Mouse (Mus musculus) liver, embryonic 12.5 days (tissue): ENCODE data around the gene Tmem164. TPM values are rescaled to one million over a fixed set of nuclear protein-coding genes. Genes with fewer than 3 reads are reported as not detected.

Source experiments
- ATAC-seq: fragments of 200-750 bp; cut with Nextera tagmentation; 2 replicates; pipeline ENCODE4 v1.8.0; 2017; ENCODE audit warnings: moderate number of reproducible peaks, mild to moderate bottlenecking, moderate library complexity
- H3K27ac ChIP-seq: fragments of 300-500 bp; sonication (generic); 2 replicates; pipeline ENCODE4 v1.5.1; 2016; ENCODE audit warnings: mild to moderate bottlenecking
- H3K27me3 ChIP-seq: fragments of 300-500 bp; sonication (generic); replicated peaks from 2 replicates; pipeline ENCODE4 v1.6.1; 2016; ENCODE audit warnings: mild to moderate bottlenecking, moderate library complexity
- H3K36me3 ChIP-seq: fragments of 300-500 bp; sonication (generic); 2 replicates; pipeline ENCODE4 v1.6.1; 2016; ENCODE audit warnings: mild to moderate bottlenecking, moderate library complexity
- H3K4me1 ChIP-seq: fragments of 300-500 bp; sonication (generic); 2 replicates; pipeline ENCODE4 v1.6.1; 2016
- H3K4me2 ChIP-seq: fragments of 300-500 bp; sonication (generic); 2 replicates; pipeline ENCODE4 v1.6.1; 2016; ENCODE audit warnings: mild to moderate bottlenecking, moderate library complexity
- H3K4me3 ChIP-seq: fragments of 300-500 bp; sonication (generic); 2 replicates; pipeline ENCODE4 v1.5.1; 2016; ENCODE audit warnings: mild to moderate bottlenecking, moderate library complexity
- H3K9ac ChIP-seq: fragments of 300-500 bp; sonication (generic); 2 replicates; pipeline ENCODE4 v1.6.1; 2016; ENCODE audit warnings: mild to moderate bottlenecking, moderate library complexity
- H3K9me3 ChIP-seq: fragments of 300-500 bp; sonication (generic); replicated peaks from 2 replicates; pipeline ENCODE4 v1.6.1; 2016; ENCODE audit warnings: mild to moderate bottlenecking, moderate library complexity
- WGBS: fragments of 180-500 bp; shearing (Covaris S2); methylation state at CpG from one replicate; pipeline ENCODE4 v1.1.7; 2016; ENCODE audit not compliant: insufficient replicate concordance; 5-methylcytosine and 5-hydroxymethylcytosine counted together
- polyA plus RNA-seq: library from polyadenylated mRNA; unstranded; fragments of >200 nt; fragmentation: Nextera tagmentation; extraction: Ambion mirVana; gene quantifications from 2 replicates; pipeline ENCODE4 v1.2.1, GENCODE M21; 2016

Gene Tmem164
- polyA plus RNA-seq, 1 experiment from 2014 or later = 41.8 TPM

DNA sequence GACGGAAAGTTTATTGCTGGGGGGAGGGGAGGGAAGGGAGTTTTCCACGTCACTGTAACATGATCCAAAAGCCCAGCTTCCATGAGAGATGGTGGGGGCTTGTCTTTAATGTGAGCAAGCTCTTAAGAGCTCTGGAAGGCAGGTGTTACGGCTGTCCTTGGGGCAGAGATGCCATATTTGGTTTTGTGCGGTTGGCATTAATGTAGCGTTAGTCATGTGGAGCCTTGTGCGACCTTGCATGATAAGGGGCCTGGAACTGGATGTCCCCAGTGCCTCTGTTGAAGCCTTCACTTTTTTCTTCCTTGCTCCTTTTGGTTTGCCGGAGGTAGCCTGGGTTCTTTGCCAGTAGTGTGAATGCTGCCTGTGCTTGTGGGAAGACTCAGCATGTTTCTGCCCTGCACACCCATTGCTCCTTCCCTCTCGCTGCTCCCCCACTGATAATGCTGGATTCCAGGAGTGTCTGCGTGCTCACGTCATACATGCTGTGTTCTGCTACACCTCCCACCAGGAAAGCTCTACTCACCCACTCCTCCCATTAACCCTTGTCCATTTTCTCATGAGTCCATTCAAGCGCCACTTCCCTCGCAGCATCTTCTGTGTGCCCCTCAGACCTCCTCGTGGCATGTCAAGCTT is 152.1 kb downstream of the Tmem164 start:
- Histone ChIP-seq H3K9me3 (no peaks in the 10 kb centered on the region), H3K36me3 (peaks cover 36% of the 10 kb centered on the region), H3K27me3 (no peaks in the 10 kb centered on the region), H3K4me2 (no peak overlapping the region), H3K27ac (no peak overlapping the region), H3K4me1 (peaks cover 20% of the 10 kb centered on the region), H3K9ac (no peak overlapping the region), H3K4me3 (no peak overlapping the region)
- 81% methylated on average over 13 of the region's 13 CpGs for WGBS
- no peak for ATAC-seq

DNA sequence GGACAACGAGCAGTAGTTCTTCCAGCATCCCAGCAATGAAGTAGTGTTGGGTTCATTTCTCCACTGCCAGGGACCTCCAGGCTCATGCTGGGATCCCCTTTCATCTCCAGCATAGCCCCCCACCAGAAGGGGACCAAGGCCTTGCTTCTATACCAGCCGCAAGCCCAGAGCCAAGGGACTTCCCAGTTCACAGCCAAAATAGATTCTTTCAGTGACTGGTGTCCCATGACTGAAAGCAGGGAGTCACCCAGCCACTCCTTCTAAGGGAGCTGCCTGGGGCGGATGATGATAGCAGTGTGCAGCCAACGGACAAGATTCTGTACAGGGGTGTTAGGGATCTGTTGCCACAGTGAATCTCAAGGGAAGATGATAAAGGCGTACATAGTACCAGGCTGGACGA is 153.6 kb downstream of the Tmem164 start:
- WGBS = 82% methylated on average over 6 of the region's 6 CpGs

DNA sequence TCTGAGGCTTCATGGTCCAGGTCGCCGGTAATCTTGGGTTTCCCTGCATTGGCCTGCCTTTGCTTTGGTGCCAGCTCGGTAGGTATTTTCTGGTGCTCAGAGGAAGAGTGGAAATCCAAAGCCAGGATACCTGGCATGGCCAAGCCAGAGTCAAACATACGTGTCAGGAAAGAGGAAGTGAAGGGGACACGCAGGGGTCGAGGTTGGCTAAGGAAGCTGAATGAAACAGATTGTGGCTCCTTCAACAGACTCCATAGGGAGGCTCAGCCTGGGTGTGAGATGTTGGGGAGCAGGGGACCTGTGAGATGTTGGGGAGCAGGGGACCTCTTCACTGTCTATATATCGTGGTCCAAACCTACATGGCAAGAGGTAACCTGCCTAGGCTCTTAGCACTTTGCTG is 155.2 kb downstream of the Tmem164 start:
- H3K36me3 ChIP-seq = peaks cover 41% of the 10 kb centered on the region
- no peak overlapping the region for H3K4me3 ChIP-seq
- no peak overlapping the region for H3K4me2 ChIP-seq
- no peaks in the 10 kb centered on the region for H3K9me3 ChIP-seq
- no peaks in the 10 kb centered on the region for H3K27me3 ChIP-seq
- H3K4me1 ChIP-seq = no peaks in the 10 kb centered on the region
- no peak overlapping the region for H3K9ac ChIP-seq
- WGBS = 77% methylated on average over 7 of the region's 7 CpGs
- no peak for ATAC-seq
- H3K27ac ChIP-seq = no peak overlapping the region

More for the DNA sequence above, 153.6 kb downstream of the Tmem164 start:
- ATAC-seq = no peak
- Histone ChIP-seq H3K36me3 (peaks cover 36% of the 10 kb centered on the region), H3K9ac (no peak overlapping the region), H3K9me3 (no peaks in the 10 kb centered on the region), H3K4me1 (peaks cover 7% of the 10 kb centered on the region; the same call in 1 of the 2 replicates), H3K4me3 (no peak overlapping the region), H3K4me2 (no peak overlapping the region), H3K27me3 (no peaks in the 10 kb centered on the region), H3K27ac (no peak overlapping the region)

DNA sequence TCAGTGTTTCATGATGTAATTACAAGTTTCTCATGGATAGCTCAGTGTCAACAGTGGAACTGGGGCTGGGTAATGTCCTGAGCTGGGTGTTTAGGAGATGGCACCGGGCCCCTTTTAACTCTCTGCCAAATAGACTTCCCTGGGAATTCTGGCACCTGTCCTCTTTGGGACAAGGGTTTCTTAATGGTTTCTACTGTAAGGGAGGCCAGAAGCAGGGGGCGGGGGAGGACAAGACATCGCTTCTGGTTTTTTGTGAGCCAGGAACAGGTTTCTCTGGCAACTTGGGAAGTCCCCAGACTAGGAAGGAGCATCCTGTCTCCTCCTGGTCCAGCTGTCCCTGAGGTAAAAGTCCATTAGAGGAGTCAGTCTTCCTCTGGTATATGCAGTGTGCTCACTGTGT is 156.1 kb downstream of the Tmem164 start:
- no peaks in the 10 kb centered on the region for H3K4me1 ChIP-seq
- no peak overlapping the region for H3K4me3 ChIP-seq
- H3K9me3 ChIP-seq = no peaks in the 10 kb centered on the region
- H3K9ac ChIP-seq = no peak overlapping the region
- H3K36me3 ChIP-seq = peaks cover 45% of the 10 kb centered on the region
- H3K4me2 ChIP-seq = no peak overlapping the region
- WGBS = 88% methylated on average over 3 of the region's 3 CpGs
- no peak for ATAC-seq
- H3K27me3 ChIP-seq = no peaks in the 10 kb centered on the region
- H3K27ac ChIP-seq = no peak overlapping the region

DNA sequence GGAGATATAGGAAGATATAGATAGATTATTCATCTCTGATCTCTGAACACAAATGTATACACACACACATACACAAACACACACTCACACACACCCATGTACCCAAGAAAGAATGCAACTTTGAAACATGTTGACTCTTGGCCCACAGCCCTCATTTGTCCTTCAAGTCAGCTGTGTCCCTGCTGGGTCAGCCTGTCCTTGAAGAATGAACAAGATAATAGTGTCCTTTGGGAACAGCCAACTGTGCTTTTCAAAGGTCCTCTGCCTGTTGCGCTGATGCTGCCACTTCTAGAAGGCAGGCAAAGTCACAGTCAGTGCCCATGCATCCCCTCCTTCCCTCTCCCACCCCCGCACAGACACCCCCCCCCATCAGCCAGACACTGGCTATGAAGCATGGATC is 157.6 kb downstream of the Tmem164 start:
- no peak overlapping the region for H3K4me3 ChIP-seq

DNA sequence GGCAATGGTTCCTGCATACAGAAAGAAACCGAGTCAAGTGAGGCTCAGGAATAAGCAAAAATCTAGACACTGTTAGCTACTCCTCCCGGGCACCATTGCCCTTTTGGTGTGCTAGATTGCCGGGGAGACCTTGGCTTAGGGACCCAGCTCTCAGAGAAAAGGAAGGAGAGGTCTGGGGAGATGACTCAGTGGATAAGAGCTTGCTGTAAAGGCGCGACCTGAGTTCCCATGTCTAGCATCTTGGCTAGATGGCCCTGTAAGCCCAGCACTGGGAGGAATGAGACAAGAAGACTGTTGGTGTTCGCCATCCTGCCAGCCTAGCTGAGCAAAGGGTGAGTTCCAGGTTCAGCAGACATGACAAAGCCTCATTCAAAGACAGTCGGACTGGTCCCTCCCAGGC is 158.2 kb downstream of the Tmem164 start:
- H3K9me3 ChIP-seq = no peaks in the 10 kb centered on the region
- H3K36me3 ChIP-seq = peaks cover 30% of the 10 kb centered on the region
- H3K4me1 ChIP-seq = no peaks in the 10 kb centered on the region
- no peak overlapping the region for H3K27ac ChIP-seq
- no peak overlapping the region for H3K4me3 ChIP-seq
- H3K9ac ChIP-seq = no peak overlapping the region
- 74% methylated on average over 7 of the region's 7 CpGs for WGBS
- H3K4me2 ChIP-seq = no peak overlapping the region
- ATAC-seq = no peak
- H3K27me3 ChIP-seq = no peaks in the 10 kb centered on the region

More for the DNA sequence above, 157.6 kb downstream of the Tmem164 start:
- WGBS = 70% methylated on average over 2 of the region's 2 CpGs
- Histone ChIP-seq H3K36me3 (peaks cover 36% of the 10 kb centered on the region), H3K27ac (no peak overlapping the region), H3K4me1 (no peaks in the 10 kb centered on the region), H3K4me2 (no peak overlapping the region), H3K9me3 (no peaks in the 10 kb centered on the region), H3K27me3 (no peaks in the 10 kb centered on the region), H3K9ac (no peak overlapping the region)
- no peak for ATAC-seq

DNA sequence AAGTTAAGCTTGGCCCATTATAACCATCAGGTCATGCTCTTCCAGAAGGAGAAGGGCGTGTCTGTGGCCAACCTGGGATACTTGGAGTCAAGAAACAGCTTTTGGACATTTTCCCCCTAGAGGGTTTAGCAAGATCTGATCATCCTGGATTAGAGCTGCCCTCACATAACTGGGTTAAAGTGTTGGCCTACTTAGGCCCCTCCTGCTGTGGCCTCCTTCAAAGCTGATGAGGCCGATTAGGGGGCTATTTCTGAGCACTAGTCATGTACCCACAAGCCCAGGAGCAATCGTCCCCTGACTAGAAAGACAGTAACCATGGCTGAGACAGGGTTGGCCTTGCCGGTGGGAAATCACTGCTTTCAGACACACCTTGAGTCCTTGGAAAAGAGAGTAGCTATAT is 160.7 kb downstream of the Tmem164 start:
- Histone ChIP-seq H3K27ac (no peak overlapping the region), H3K27me3 (no peaks in the 10 kb centered on the region), H3K36me3 (peaks cover 9% of the 10 kb centered on the region; the same call in 1 of the 2 replicates), H3K4me3 (no peak overlapping the region), H3K4me2 (no peak overlapping the region), H3K4me1 (no peaks in the 10 kb centered on the region), H3K9me3 (no peaks in the 10 kb centered on the region), H3K9ac (no peak overlapping the region)
- 79% methylated on average over 4 of the region's 4 CpGs for WGBS
- no peak for ATAC-seq

DNA sequence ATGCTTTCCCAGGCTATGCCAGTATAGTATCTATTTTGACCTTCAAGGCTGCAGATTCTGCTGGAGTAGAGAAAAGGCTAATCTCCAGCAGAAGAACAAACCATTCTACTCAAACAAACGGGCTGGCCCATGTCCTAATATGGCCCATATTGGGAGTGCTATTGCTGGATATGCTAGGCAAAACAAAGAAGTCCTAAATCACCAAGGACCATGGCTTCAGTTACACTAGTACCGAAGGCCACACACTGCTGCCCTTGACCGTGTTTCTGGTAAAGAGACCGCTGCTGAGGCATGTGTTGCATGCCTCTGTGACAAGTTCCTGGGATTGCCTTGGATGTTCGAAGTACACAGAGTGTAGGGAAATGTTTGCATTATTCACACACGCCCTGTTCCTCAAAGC is 165.1 kb downstream of the Tmem164 start:
- H3K27me3 ChIP-seq = no peaks in the 10 kb centered on the region
- 85% methylated on average over 6 of the region's 6 CpGs for WGBS
- ATAC-seq = no peak
- no peaks in the 10 kb centered on the region for H3K9me3 ChIP-seq
- 0 out of 2 replicates have a peak, but pooled peaks cover 5% of the 10 kb centered on the region for H3K36me3 ChIP-seq
- H3K27ac ChIP-seq = no peak overlapping the region
- H3K4me3 ChIP-seq = no peak overlapping the region
- no peaks in the 10 kb centered on the region for H3K4me1 ChIP-seq
- no peak overlapping the region for H3K4me2 ChIP-seq
- no peak overlapping the region for H3K9ac ChIP-seq

DNA sequence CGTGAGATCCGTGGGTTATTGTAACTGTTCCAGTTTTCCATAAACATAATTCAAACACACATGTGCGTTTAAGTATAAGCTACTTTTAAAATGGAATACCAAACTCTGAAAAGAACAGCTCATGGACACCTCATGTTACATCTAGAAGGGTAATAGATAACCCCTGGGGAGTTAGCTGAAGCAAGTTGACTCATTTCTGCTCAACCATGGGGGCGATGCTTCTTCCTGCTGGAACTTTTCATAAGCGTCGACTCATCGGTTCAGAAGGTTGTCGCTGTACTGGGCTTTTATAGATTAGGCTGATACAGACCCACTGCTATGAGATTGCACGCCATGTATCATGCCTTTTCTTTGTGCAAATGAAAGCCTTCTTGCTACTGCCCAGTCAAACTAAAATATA is 166.8 kb downstream of the Tmem164 start:
- 79% methylated on average over 9 of the region's 9 CpGs for WGBS
- no peak overlapping the region for H3K27ac ChIP-seq
- no peak overlapping the region for H3K9ac ChIP-seq
- no peaks in the 10 kb centered on the region for H3K9me3 ChIP-seq
- no peak overlapping the region for H3K4me2 ChIP-seq
- no peaks in the 10 kb centered on the region for H3K36me3 ChIP-seq
- no peak for ATAC-seq
- H3K4me1 ChIP-seq = no peaks in the 10 kb centered on the region
- H3K4me3 ChIP-seq = no peak overlapping the region
- no peaks in the 10 kb centered on the region for H3K27me3 ChIP-seq

DNA sequence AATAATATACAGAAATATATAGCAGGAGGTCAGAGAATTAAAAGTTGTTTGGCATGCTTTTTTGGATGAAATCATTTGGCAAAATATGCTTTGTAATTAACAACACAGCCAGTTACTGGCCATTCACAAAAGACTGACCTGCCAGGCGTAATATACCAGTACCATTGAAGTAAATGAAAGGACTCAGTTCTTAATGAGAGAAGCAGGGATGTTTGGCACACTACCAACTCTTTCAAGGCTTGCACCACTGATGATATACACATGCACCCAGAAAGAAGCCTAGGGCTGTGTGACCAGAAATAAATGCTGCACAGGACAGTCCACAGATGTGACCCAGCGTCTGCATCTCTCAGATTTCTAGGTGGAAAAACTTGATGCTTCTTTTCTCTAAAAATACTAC is 188.6 kb downstream of the Tmem164 start:
- Histone ChIP-seq H3K9ac (no peak overlapping the region), H3K36me3 (no peaks in the 10 kb centered on the region), H3K9me3 (no peaks in the 10 kb centered on the region), H3K27me3 (no peaks in the 10 kb centered on the region), H3K4me3 (no peak overlapping the region), H3K4me1 (no peaks in the 10 kb centered on the region), H3K4me2 (no peak overlapping the region), H3K27ac (no peak overlapping the region)
- ATAC-seq = no peak
- 77% methylated on average over 2 of the region's 2 CpGs for WGBS

DNA sequence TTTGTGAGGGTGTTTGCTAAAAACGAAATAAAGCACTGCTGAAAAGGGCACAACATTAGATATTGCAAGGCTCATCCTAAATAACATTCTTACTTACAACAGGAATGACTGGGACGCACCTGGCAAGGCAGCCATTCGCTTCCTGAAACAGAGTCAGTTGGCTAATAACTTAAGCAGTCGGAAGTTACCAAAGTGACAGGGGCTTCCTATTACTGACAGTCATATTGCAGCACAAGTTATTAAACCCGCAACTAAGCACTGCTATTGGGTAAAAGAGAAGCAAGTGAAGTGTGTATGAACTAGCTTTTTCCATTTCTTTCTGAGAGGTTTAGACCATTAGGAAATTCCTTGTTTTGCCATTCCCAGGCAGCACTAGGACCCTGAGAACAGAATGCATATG is 201.0 kb downstream of the Tmem164 start:
- Histone ChIP-seq H3K9me3 (no peaks in the 10 kb centered on the region), H3K4me2 (no peak overlapping the region), H3K27me3 (no peaks in the 10 kb centered on the region), H3K4me1 (no peaks in the 10 kb centered on the region), H3K36me3 (no peaks in the 10 kb centered on the region; the same call in 1 of the 2 replicates), H3K4me3 (no peak overlapping the region), H3K27ac (no peak overlapping the region), H3K9ac (no peak overlapping the region)
- no peak for ATAC-seq
- WGBS = 72% methylated on average over 5 of the region's 5 CpGs

DNA sequence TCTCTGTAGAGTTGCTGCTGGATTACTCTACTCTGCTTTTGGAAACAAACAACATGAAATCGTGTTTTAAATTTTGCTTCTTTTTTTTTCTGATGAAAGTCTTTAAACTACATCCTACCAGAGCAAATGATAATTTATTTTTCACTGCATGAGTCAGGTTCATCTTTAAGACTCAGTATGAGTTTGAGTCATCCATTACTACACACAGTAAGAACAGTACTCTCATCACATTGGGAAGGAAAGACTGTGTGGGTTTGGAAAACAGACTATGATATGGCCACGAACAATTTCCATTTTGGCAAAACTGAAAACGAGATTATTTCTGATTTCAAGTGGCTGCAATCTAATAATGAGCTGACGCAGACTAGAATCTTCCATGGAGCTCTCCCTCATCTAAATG is 202.4 kb downstream of the Tmem164 start:
- no peaks in the 10 kb centered on the region for H3K9me3 ChIP-seq
- H3K4me3 ChIP-seq = no peak overlapping the region
- H3K9ac ChIP-seq = no peak overlapping the region
- no peak for ATAC-seq
- H3K27ac ChIP-seq = no peak overlapping the region
- no peak overlapping the region for H3K4me2 ChIP-seq
- 73% methylated on average over 4 of the region's 4 CpGs for WGBS
- no peaks in the 10 kb centered on the region for H3K27me3 ChIP-seq
- peaks cover 3% of the 10 kb centered on the region; the same call in 1 of the 2 replicates for H3K36me3 ChIP-seq
- H3K4me1 ChIP-seq = no peaks in the 10 kb centered on the region

DNA sequence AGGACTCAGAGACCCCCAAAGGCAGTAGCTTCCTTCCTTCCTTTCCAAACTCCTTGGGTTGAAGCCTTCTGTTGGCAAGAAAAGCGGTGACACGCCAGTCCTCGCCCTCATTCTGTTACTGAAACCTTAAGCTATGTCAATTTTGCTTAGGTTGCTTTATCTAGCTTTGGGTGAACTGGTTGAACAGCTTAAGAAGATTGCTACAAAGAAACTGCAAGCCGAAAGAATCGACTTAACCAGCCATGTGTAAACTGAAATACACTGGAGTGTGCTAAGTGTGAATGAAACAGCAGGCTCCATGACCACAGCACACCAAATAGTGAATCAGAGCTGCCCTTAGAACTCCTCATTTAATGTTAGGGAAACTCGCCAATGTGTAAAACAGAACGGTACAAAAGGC is 204.8 kb downstream of the Tmem164 start:
- Histone ChIP-seq H3K27me3 (no peaks in the 10 kb centered on the region), H3K9ac (no peak overlapping the region), H3K4me1 (no peaks in the 10 kb centered on the region), H3K27ac (no peak overlapping the region), H3K9me3 (no peaks in the 10 kb centered on the region), H3K36me3 (peaks cover 3% of the 10 kb centered on the region; the same call in 1 of the 2 replicates), H3K4me3 (no peak overlapping the region), H3K4me2 (no peak overlapping the region)
- no peak for ATAC-seq
- 80% methylated on average over 7 of the region's 7 CpGs for WGBS
